Mouse (Mus musculus): ENCODE results near the gene Cdkal1.

- no peak for TF ChIP-seq CTCF (IDR thresholded peaks at IDR 0.05; ENCODE audit: low read depth)
- TF ChIP-seq EP300 (IDR thresholded peaks at IDR 0.05; ENCODE audit: low read depth): no peak
Observed at GRCm38 (mm10) chr13:29596735-29597134, 258.7 kb downstream of the Cdkal1 start.

Measured in liver, embryonic 14.5 days (tissue).